Mouse (Mus musculus) heart, adult 11 months (tissue): ENCODE measurements around the gene Apod.

Experiments used
- DNase-seq: peaks from one replicate; pipeline ENCODE4 v3.0.0; 2022

The Apod gene

DNA sequence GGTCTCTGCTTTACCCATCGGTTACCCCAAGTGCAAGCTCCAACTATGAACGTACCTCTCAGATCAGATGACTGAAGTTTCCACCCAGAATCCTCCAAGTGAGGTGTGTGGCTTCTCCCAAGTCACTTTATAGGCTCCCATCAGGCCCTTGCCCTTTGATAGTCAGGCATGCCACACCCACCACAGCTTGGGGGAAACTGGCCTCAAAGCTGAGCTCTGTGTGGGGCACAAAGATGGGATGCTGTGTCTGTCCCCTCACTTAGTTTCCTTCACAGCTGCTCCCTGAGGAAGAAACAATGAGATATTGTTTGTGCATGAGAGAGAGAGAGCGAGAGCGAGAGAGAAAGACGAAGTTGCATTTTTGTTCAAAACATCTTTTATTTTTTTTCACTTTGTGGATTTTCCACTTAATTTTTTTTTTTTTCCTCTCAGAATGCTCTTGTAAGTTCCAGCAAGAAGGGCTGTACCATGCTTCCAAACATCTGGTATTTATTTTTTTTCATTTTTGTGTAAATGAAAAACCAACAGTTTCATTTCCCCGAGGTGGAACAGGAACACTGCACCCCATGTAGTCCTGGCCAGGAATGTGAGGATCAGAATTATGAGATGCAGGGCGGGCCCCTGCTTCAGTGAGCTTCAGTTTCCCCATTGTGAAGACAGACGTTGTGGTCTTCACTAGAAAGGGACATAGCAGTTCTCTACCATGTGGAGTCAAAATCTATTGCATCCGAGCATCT lies at the start of gene Apod:
TSS of gene Apod (minus strand) at position 312 of the 737 bp plus-strand sequence.
- DNase-seq = peak; percentile 92

GRCm38 (mm10) chr16:31363685-31364436 lies 49.3 kb upstream of the Apod start:
- DNase-seq = peak; percentile 49

GRCm38 (mm10) chr16:31359542-31359941 lies 44.9 kb upstream of the Apod start:
- peak; percentile 61 for DNase-seq

GRCm38 (mm10) chr16:31358991-31359390 lies 44.4 kb upstream of the Apod start:
- no peak for DNase-seq

- peak; percentile 85 for DNase-seq
Measured at GRCm38 (mm10) chr16:31358576-31358975, 44.0 kb upstream of the Apod start.

- peak; percentile 86 for DNase-seq
Measured at GRCm38 (mm10) chr16:31355882-31356281, 41.3 kb upstream of the Apod start.

DNA sequence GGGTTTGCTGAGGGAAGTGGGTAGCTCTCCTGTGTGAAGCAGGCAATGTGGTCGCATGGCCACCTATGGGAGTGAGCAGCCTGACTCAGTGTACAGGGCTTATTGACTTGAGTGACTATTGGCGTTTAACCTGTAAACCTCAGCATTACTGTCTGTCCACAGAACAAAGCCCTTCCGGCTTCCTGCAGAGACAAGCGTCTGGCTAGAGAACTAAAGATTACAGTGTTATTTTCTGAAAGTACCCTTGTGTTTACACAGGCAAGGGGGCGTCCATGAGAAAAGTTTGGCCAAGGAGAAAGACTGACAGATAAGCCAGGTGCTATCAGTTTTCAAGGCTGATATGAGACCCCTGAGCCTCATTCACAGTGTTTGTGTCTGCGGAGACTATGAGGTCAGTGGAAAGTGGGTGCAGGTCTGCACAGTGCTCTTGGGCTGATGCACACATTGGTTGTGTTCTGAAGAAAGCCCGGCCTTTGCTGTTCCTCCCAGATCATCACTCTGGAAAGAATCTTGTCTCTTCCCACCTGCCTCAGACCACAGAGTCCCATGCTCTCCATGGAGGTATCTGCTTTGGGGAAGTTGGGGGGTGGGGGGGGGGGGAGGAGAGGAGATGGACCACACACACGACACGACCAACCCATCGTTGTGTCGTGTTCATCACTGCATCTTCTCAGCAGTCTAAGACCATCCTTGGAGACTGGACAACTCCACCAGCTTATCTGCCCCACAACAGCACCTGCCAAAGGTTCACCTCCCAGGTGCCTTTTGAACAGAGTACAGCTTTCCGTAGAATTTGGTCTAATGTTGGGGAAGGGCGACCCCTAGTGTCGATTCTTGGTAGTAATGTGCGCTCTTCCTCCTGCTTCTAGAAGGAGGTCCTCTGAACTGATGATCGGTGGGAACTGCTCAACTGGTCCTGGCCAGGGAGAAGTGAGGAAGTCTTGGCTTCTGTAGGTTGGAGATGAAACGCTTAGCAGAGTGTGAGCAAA lies 40.0 kb upstream of the Apod start:
- peak; percentile 88 for DNase-seq

DNA sequence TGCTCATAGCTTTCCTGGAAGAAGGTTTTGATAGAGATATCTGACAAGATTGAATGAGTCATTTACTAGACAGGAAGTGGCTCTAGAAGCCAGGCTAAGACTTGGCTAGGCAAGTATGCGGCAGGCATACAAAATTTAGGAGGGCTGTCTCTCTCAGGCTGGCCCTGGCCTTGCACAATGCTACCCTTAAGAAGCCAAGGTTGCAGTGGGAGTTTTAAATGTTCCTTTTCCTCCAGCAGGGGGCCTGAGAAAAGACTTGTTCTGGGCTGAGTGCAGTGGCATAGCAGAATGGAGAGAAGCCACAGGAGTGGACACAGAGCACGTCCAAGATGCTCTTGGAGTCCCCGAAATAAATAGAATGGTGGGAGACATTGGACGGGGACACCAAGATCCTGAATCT lies 38.4 kb upstream of the Apod start:
- DNase-seq = peak; percentile 90

- peak; percentile 96 for DNase-seq
Measured at GRCm38 (mm10) chr16:31347581-31347980, 33.0 kb upstream of the Apod start.

- peak; percentile 87 for DNase-seq
Measured at GRCm38 (mm10) chr16:31342966-31343365, 28.4 kb upstream of the Apod start.

DNA sequence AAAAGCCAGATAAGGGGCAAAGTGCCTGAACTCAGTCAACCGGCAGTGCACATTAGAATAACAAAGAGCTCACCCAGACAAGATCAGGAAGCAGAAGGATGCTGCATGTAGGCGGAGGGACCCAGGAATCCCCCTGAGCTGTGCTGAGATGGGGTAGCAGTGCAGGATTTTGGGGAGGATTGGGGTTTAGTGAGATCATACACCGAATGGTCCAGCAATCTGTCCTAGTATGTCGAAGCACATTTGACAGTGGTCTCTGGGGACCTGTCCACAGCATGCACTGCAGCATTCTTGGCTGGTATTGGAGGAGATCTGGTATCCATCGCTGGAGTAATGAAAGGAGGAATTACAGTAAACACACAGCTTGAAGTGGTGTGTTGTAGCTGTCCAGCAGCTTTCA lies 27.9 kb upstream of the Apod start:
- DNase-seq = peak; percentile 96

- DNase-seq = peak; percentile 64
Measured at GRCm38 (mm10) chr16:31339332-31339731, 24.7 kb upstream of the Apod start.

- no peak for DNase-seq
Measured at GRCm38 (mm10) chr16:31337956-31338355, 23.3 kb upstream of the Apod start.

DNA sequence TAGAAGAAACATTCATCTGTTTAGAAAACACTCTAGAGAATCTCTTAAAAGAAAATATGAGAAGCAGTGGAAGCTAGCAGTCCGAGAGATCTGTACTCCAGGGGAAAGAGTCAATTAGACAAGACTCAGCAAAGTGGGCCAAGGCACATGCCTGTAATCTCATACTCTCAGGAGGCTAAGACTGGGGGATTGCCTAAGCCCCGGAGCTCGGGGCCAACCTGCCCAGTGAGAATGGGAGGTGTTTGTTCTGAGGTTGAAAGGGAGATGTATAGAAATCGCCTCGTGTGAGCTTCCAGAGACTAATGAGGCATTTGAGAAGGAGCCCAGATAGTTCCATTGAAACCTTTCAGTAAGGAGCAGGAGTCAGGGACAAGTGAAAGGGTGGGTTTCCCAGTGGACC lies 20.2 kb upstream of the Apod start:
- no peak for DNase-seq

GRCm38 (mm10) chr16:31332586-31332985 lies 18.0 kb upstream of the Apod start:
- no peak for DNase-seq

- peak; percentile 97 for DNase-seq
Measured at GRCm38 (mm10) chr16:31330970-31331369, 16.4 kb upstream of the Apod start.

GRCm38 (mm10) chr16:31329668-31330067 lies 15.1 kb upstream of the Apod start:
- peak; percentile 84 for DNase-seq

DNA sequence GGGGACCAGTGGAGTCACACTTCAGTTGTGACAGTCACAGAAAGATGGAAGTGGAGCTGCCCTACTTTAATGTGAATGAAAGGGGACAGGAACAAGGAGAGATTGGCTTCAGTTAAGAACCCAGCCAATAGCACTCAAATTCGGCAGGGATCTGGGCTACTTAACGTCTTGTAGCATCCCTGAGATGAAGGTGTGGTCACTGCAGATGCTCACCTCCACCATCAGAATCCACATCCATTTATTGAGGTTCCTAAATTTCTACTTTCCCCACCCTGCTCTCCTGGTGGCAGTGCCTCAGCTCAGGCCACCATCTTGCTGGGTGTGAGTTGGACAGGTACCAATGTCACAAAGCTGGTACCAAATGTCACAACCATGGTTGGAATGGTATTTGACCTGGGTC lies 13.3 kb upstream of the Apod start:
- DNase-seq = peak; percentile 85

- peak; percentile 93 for DNase-seq
Measured at GRCm38 (mm10) chr16:31327430-31327829, 12.8 kb upstream of the Apod start.

GRCm38 (mm10) chr16:31326679-31327078 lies 12.1 kb upstream of the Apod start:
- peak; percentile 98 for DNase-seq

DNA sequence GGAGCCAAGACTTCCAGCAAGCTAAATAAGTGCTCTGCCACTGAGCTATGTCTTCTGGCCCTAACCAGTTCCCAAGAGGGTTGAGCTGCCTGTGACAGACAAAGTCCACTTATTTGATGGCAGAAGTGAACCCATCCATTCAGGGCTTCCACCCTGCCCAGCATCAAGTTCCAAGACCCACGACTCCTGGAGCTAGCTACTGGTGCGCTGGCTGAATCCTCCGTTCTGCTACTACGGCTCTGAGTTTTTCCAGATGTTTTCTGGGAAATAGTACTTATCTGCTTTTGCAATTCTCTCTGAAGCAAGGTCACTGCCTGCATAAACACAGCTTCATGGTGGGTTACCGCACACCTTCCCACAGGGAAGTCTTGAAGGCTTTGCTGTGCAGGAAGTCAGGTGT lies 11.4 kb upstream of the Apod start:
- DNase-seq = peak; percentile 97

GRCm38 (mm10) chr16:31325120-31325519 lies 10.5 kb upstream of the Apod start:
- peak; percentile 85 for DNase-seq

GRCm38 (mm10) chr16:31321501-31321900 lies 6.9 kb upstream of the Apod start:
- DNase-seq = no peak
